Comparison of ENCODE assay signal across 8 mouse cellular contexts in genomic region chr9:95558726-95559058, GRCm38 (mm10). TPM values are rescaled to one million over a fixed set of nuclear protein-coding genes. Genes with fewer than 3 reads are reported as not detected.
A peak's percentile ranks its signal among the peaks of the same experiment; 100 is the strongest.
DNase-seq lines count a peak whose midpoint lies in the region; ATAC-seq and TF ChIP-seq lines count a peak whose summit lies in the region.

No protein-coding gene starts in this region.

- intact Hi-C loops in gastrocnemius, adult 2 months (cut with DNase I) = no loop called here

- no peak overlapping the region for H3K9ac ChIP-seq in liver, embryonic 11.5 days (ENCODE audit: low read depth, low read length)

- no peak for DNase-seq in gastrocnemius, adult 2 months
- no peak for DNase-seq in gastrocnemius, adult 18-20 months (ENCODE audit: low spot score)
- DNase-seq in testis, postnatal 14 days (ENCODE audit: low spot score) = no peak
- no peak for DNase-seq in liver, embryonic 11.5 days (ENCODE audit: low spot score)
- DNase-seq in retina, embryonic 14.5 days (ENCODE audit: low spot score) = no peak
- no peak for DNase-seq in T-cell, adult 2 months (ENCODE audit: low spot score)
- DNase-seq in adrenal gland, adult 18-20 months (ENCODE audit: low spot score in 2 of 2) = no peak

- TF ChIP-seq CTCF in gastrocnemius, adult 2 months (IDR thresholded peaks at IDR 0.05) = no peak
- no peak for TF ChIP-seq CTCF in testis, adult 2 months (IDR thresholded peaks at IDR 0.05; ENCODE audit: control insufficient read depth, insufficient read depth, insufficient replicate concordance, low read depth, low read length)

- no peaks in the 10 kb centered on the region for H3K9me3 ChIP-seq in liver, embryonic 11.5 days (ENCODE audit: control insufficient read depth, low read length)

- peaks cover 6% of the 10 kb centered on the region for H3K4me1 ChIP-seq in testis, adult 2 months (ENCODE audit: control insufficient read depth, insufficient read depth, low read length)
- H3K4me1 ChIP-seq in liver, embryonic 11.5 days (replicated peaks; ENCODE audit: control insufficient read depth, insufficient read depth, low read length) = peaks cover 29% of the 10 kb centered on the region

- no peak for TF ChIP-seq POLR2A in testis, adult 2 months (IDR thresholded peaks at IDR 0.05; ENCODE audit: control insufficient read depth, low read depth, low read length)

- H3K27me3 ChIP-seq in testis, adult 2 months (ENCODE audit: control insufficient read depth, insufficient read depth, low read length) = no peaks in the 10 kb centered on the region
- peaks cover 63% of the 10 kb centered on the region for H3K27me3 ChIP-seq in liver, embryonic 11.5 days (replicated peaks; ENCODE audit: control insufficient read depth, insufficient read depth, low read length)

- no peaks in the 10 kb centered on the region for H3K36me3 ChIP-seq in testis, adult 2 months (ENCODE audit: control insufficient read depth, insufficient read depth, low read length)
- H3K36me3 ChIP-seq in liver, embryonic 11.5 days (ENCODE audit: control insufficient read depth, insufficient read depth, low read length) = no peaks in the 10 kb centered on the region

- peak overlapping the region; percentile 91 for H3K4me2 ChIP-seq in liver, embryonic 11.5 days

- H3K27ac ChIP-seq in gastrocnemius, adult 2 months = no peak overlapping the region
- H3K27ac ChIP-seq in testis, adult 2 months (ENCODE audit: control insufficient read depth, insufficient read depth, low read depth, low read length) = peak overlapping the region; percentile 83
- H3K27ac ChIP-seq in liver, embryonic 11.5 days (ENCODE audit: low read depth, low read length) = peak overlapping the region; percentile 25; the same call in 1 of the 2 replicates

- ATAC-seq in liver, embryonic 11.5 days (replicated peaks; ENCODE audit: low FRiP score) = no peak

- 13% methylated on average over 11 of the region's 11 CpGs for WGBS in liver, embryonic 11.5 days

- H3K4me3 ChIP-seq in gastrocnemius, adult 2 months = peak overlapping the region; percentile 75
- H3K4me3 ChIP-seq in testis, adult 2 months (ENCODE audit: control insufficient read depth, low read depth, low read length) = peak overlapping the region; percentile 72
- peak overlapping the region; percentile 76 for H3K4me3 ChIP-seq in liver, embryonic 11.5 days (ENCODE audit: low read depth, low read length)

RNA-seq across cellular contexts. Expression of gene Paqr9, which starts 0.8 kb away (rescaled TPM):
- total RNA-seq in gastrocnemius, adult 2 months (2021) = 1 to 10 TPM; 1.9 to 5.0 TPM
- total RNA-seq in gastrocnemius, adult 18-20 months (2021) = 1 to 10 TPM; 2.0 to 3.2 TPM
- polyA plus RNA-seq in testis, adult 2 months (2012; rRNA removed) = 58.7 and 63.4 TPM in 2 replicates
- 13.8 and 14.4 TPM in 2 replicates for polyA plus RNA-seq in liver, embryonic 11.5 days (2014; fragmentation: Nextera tagmentation; extraction: Ambion mirVana)
- 10 to 100 TPM in 1 of 2 experiments, 1 to 10 TPM in 1; 8.4 to 16.1 TPM for total RNA-seq in adrenal gland, adult 18-20 months (2021)

RNA-seq across cellular contexts. Expression of gene U2surp, which starts 46.9 kb away (rescaled TPM):
- total RNA-seq in gastrocnemius, adult 2 months (2021) = 10 to 100 TPM; 25.0 to 32.5 TPM
- total RNA-seq in gastrocnemius, adult 18-20 months (2021) = 10 to 100 TPM; 25.1 to 29.3 TPM
- 3.3 and 4.0 TPM in 2 replicates for polyA plus RNA-seq in testis, adult 2 months (2012; rRNA removed)
- polyA plus RNA-seq in liver, embryonic 11.5 days (2014; fragmentation: Nextera tagmentation; extraction: Ambion mirVana) = 124 and 131 TPM in 2 replicates
- total RNA-seq in adrenal gland, adult 18-20 months (2021) = 10 to 100 TPM; 52.4 to 55.9 TPM
